Mouse (Mus musculus) thymus, adult 2 months (tissue): Measurements from ENCODE around the gene Sh3bp1.

Source experiments
- CTCF ChIP-seq: fragments of 200-500 bp; IDR thresholded peaks from 2 replicates; pipeline ENCODE4 v1.5.1; 2012; ENCODE audit warnings: mild to moderate bottlenecking, control low read depth, low read length, moderate library complexity, borderline replicate concordance; ENCODE audit not compliant: control insufficient read depth, poor library complexity, insufficient read depth; ENCODE audit errors: extremely low read depth
- POLR2A ChIP-seq: fragments of 200-500 bp; IDR thresholded peaks from 2 replicates; pipeline ENCODE4 v1.6.1; 2012; ENCODE audit warnings: mild to moderate bottlenecking, low read length, control low read depth, moderate library complexity; ENCODE audit not compliant: control insufficient read depth, poor library complexity, insufficient read depth; ENCODE audit errors: extremely low read depth

- TF ChIP-seq POLR2A, result no peak
- TF ChIP-seq CTCF, result no peak
These were observed 48.6 kb upstream of the Sh3bp1 start for GRCm38 (mm10) chr15:78850944-78851343.
